Mouse (Mus musculus) neural tube, embryonic 10.5 days (tissue): ENCODE results near the gene Mavs.

Experiments used
- DNase-seq: peaks from one replicate; pipeline ENCODE4 v3.0.0-alpha.2; 2017; ENCODE audit warnings: low spot score; ENCODE audit errors: extremely low spot score

Mavs gene

DNA sequence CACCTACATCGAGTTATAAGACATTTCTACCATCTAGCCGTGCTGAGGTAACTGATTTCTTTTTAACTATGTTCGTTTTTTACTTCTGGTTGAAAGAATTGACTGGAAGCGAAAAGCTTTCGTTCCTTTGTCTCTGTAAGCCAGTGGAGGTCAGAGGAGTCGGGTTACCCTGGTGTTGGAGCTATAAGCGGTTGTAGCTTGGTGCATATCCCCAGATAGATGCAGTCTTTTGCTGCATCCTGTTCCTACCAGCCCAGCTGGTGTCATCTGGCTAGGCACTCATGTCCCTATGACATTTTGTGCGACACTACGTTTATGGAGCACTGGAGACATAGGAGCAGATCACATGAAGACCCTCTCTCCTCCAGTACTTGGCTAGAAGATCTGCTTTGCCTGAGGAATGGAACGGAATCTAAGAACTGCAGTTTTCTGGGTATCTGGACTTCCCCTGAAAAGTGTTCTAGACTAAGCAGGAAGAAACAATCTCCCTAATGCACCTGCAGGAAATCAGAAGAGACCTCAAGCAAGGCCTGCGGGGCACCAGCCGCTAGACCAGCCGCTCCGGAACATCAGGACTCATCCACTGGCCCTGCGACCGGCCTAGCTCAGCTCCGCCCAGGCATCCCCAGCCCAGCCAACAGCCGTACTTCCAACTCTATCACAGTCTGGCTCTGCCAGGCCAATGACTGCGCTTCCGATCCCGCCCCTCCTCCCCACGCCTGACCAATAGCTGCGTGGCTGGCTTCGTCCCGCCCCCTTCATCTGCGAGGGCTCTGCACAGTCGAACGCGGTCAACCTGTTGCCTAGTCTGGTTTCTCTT lies at the start of gene Mavs:
Gene Mavs (plus strand): TSS at position 757 of the 820 bp plus-strand sequence.
- DNase-seq, result peak; percentile 95

- DNase-seq, result no peak
These were observed 47.5 kb upstream of the Mavs start for GRCm38 (mm10) chr2:131186343-131186742.

GRCm38 (mm10) chr2:131186771-131187601 lies 46.9 kb upstream of the Mavs start, which contains the start of the genes Cdc25b and Spef1:
Cdc25b (plus strand) TSS chr2:131186949.
Spef1 (minus strand) TSS chr2:131187282.
- DNase-seq, result peak; percentile 90

DNA sequence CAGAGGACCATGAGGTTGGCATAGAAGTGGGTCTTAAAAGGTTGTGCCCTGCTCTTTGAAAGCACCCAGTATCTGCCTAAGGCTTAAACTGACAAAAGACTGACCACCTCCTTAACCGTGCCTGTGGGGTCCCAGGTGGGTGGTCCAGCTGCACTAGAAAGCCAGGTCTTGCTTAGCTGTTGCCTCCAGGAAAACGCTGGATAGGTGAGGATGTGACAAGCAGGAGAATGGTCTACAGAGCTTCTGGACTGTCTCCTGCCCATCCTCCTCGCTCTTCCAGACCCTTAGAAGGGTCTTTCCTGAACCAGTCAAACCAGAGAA lies 46.3 kb upstream of the Mavs start:
- DNase-seq, result peak; percentile 40

DNA sequence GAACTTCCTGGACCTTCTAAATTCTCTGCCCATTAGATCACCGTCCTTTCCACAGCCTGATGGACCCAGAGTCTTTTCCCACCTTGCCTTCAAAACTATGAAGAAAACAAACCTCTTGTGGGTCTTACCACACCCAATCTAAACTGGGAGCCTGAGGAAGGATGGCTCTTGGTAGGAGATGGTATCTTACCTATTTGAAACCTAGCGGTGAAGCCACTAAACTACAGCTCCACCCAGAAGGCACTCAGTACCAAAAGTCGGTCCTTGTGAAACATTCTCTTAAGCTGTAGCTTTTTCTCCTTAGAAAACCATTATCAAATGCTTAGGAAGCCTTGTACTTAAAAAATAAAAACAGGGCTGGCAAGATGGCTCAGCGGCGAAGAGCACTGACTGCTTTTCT lies 45.6 kb upstream of the Mavs start:
- no peak for DNase-seq

DNA sequence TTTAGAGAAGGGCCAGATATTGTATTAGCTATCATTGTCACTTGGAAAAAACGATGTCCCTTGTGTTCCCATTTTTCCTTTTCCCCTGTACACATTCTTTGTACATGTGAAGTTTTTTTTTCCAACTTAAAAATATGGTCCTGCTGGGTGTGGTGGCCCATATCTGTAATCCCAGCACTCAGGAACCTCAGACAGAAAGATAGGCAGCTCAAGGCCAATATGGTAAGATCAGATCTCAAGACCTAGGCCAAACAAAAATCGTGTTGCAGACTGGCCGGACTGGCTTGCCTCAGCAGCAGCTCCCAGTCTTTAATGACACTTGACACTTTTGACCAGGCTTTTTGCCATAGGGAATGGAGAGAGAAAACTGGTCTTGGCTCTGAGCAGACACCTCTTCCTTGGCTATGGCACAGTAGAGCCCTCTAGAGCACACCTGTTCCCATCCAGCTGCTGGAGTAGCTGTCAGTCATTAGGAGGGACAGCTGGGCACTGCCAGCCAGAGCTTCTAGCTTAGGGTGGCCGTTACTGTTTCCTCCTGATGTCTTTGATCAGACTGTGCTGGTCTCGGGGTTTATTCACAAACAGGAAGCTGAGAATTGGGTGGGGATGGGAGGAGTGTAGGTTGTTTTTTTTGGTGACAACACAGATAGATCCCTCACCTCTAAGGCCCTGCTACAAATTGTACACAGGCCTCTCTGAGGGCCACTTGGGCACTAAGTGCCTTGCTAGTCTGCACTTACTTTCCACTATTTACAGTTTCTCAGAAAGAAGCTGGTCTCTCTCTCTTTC lies 44.1 kb upstream of the Mavs start:
- no peak for DNase-seq

DNA sequence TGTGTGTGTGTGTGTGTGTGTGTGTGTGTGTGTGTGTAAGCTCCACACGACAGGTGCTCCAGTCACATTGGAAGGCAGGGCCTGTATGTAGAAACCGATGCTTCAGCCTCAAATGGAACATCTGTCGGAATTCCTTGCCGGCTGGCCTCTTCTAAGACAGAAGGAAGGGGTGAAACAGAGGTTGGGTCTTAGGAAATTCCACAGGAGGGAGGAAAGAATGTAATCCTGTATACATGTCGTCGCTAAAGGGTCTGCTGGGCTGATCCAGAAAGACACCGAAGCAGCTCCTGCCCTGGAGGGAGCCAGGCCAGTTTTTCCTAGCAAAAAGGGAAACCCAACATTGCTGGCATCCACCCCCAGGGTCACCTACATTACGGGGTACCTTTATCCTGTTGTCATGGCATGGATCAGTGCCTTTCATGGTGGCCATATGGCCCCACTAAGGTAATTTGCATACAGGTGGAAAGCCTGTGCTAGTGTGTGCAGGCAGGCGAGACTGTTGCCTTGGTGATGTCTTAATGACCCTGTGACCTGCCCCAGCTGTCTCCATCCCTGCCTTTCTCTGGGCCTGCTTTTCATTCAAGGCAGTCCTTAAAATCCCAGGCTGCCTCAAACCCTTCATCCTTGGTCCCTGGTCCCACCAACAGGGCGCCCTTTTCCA lies 43.4 kb upstream of the Mavs start:
- peak; percentile 76 for DNase-seq

- no peak for DNase-seq
These were observed 42.9 kb upstream of the Mavs start for GRCm38 (mm10) chr2:131191005-131191390.

GRCm38 (mm10) chr2:131196606-131197316 lies 37.1 kb upstream of the Mavs start:
- DNase-seq, result no peak

GRCm38 (mm10) chr2:131200710-131201109 lies 33.2 kb upstream of the Mavs start:
- no peak for DNase-seq

GRCm38 (mm10) chr2:131201262-131201661 lies 32.6 kb upstream of the Mavs start:
- DNase-seq, result no peak

- DNase-seq, result no peak
These were observed 29.9 kb upstream of the Mavs start for GRCm38 (mm10) chr2:131203816-131204409.

DNA sequence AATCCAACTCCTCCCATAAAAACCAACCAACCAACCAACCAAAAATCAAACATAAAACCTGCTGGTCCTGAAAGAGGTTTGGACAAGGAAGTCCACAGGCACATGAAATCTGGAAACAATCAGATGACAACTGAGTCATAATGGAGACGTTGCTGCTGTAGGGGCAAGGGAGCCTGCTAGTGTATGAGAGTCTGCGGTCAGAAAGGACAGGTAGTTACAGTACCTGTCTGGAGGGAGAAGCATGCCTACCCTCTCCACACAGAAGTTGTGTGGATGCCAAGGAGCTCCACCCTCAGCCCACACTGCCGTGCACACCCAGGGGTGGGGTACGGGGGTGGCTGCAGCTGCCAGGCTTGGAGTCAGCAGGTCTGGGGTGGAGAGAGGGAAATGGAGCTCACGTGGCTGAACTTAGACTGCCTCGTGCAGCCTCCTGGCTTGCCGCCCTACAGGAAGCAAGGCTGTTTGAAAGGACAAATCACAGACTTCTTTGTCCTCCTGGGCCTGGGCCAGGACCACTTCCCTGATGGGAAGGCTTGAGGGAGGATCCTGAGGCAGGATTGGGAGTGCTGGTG lies 29.4 kb upstream of the Mavs start:
- DNase-seq, result no peak

GRCm38 (mm10) chr2:131205521-131206182 lies 28.2 kb upstream of the Mavs start:
- no peak for DNase-seq

DNA sequence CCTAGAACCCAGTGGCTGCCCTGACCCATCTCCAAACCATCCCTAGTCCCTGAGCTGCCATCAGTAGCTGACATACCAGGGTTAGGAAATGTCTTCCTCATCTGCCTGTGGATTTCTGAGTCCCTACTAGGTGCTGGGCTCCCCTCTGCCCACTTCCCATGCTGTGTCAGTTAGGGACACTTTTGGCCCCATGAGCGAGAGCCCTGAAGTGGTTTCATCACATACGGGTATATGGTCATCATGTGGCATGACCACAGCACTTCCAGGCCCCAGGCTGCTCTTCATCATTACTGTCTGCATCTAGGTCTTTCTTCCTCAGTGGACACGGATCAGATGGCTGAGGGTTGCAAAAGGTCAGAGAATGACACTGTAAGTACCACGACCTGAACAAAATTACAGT lies 27.1 kb upstream of the Mavs start, which contains the start of gene Ap5s1:
Gene Ap5s1 (plus strand): TSS at position 301 of the 400 bp plus-strand sequence.
- DNase-seq, result no peak

GRCm38 (mm10) chr2:131208356-131208755 lies 25.5 kb upstream of the Mavs start:
- DNase-seq, result no peak

- DNase-seq, result no peak
These were observed 24.6 kb upstream of the Mavs start for GRCm38 (mm10) chr2:131209125-131209795.

GRCm38 (mm10) chr2:131209969-131210792 lies 23.7 kb upstream of the Mavs start:
- DNase-seq, result peak; percentile 95
